Mouse (Mus musculus): Measurements from ENCODE around the gene Gm960.

Gene Gm960

DNA sequence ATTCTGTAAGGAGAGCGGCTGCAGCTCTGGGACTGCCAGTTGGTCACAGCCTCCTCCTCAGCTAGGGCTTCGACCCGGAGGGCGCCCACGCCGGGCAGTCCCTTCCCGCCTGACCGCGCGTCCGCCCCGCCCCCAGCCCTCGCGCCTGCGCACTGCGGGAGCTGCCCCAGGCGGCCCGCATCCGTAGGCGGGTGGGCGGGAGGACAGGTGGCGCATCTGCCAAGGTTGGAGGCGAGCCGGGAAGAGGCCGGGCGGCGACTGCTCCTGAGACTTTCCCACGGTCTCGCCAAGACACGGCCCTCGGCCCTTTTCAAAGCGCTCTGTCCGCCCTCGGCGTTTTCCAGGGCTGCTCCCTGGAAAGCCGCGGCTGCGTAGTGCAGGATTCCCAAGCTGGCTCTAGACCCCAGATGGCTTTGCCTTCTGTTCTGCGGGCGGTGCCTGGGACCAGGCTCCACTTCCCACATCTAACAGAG, at the start of gene Gm960:
Gm960 (minus strand) TSS at position 464 of the 473 bp plus-strand sequence.
- DNase-seq: peak; percentile 89

DNA sequence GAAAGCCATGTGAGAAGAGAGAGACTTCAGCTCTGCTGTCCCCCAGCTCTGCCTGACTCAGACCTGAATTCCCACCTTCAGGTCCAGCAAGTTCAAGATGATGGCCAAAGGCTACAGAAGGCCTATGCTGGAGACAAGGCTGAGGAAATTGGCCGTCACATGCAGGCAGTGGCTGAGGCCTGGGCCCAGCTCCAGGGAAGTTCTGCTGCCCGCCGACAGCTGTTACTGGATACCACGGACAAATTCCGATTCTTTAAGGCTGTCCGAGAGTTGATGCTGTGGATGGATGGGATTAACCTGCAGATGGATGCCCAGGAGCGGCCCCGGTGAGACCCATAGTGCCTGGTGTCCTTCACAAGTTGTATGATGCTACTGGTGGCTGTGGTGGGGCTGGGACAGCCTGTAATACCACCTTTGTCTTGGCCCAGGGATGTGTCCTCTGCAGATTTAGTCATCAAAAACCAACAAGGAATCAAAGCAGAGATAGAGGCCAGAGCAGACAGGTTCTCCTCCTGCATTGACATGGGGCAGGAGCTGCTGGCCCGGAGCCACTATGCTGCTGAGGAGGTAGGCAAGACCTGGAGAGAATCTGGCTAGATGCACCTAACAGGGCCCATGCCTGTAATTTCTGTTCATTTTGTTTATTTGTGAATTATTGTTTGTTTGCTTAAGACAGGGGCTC, 49.3 kb upstream of the Gm960 start:
- no peak for DNase-seq

DNA sequence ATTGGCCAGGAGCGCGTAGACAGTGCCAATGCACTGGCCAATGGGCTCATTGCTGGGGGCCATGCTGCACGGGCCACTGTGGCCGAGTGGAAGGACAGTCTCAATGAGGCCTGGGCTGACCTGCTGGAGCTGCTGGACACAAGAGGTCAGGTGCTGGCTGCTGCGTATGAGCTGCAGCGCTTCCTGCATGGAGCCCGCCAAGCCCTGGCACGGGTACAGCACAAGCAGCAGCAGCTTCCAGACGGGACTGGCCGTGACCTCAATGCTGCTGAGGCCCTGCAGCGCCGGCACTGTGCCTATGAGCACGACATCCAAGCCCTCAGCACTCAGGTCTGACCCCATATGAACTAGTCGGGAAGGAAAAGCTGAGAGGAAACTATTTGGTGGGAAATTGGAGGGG, 48.1 kb upstream of the Gm960 start:
- DNase-seq: no peak

- no peak for DNase-seq
Observed at GRCm38 (mm10) chr19:4745681-4746080, 47.2 kb upstream of the Gm960 start.

DNA sequence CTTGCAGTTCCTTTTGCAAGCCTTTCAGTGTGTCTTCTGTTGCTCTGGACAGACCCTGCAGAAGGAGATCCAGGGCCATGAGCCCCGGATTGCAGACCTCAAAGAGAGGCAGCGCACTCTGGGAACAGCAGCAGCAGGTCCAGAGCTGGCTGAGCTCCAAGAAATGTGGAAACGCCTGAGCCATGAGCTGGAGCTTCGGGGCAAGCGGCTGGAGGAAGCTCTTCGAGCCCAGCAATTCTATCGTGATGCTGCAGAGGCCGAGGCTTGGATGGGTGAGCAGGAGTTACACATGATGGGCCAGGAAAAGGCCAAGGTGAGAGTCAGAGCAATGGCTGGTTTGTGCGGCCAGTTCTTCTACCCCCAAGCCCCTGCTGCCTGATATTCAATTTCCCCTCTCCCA, 46.6 kb upstream of the Gm960 start:
- DNase-seq: no peak

- DNase-seq: no peak
Observed at GRCm38 (mm10) chr19:4744026-4744425, 45.6 kb upstream of the Gm960 start.

DNA sequence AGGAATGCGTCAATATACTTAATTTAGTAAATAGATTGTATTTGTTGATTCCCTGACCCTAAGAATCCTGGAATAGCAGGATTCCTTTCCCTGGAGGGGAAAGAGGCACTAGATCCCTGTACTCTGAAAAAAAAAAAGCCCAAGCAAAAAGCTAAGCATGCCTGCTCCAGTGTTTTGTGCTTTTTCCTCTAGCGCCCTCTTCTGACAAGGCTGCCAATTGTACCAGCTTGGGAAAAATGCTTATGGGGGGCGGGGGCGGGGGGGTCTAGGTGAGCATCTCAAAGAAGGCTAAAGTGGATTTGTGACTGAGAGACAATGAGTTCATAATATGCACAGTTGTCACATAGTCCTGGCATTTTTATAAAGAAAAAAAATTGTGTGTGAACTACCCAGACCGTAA, 45.1 kb upstream of the Gm960 start:
- no peak for DNase-seq

DNA sequence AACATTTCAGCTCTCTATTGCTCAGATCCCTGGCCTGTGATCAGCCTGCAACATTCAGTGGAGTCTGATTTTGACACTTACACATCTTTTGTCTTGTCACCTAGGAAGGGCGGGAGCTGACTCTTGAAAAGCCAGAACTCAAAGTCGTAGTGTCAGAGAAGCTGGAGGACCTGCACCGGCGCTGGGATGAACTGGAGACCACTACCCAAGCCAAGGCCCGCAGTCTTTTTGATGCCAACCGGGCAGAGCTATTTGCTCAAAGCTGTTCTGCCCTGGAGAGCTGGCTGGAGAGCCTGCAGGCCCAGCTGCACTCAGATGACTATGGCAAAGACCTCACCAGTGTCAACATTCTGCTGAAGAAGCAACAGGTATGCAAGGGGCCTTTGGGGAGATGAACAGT, 43.8 kb upstream of the Gm960 start:
- no peak for DNase-seq

- no peak for DNase-seq
Observed at GRCm38 (mm10) chr19:4741482-4741881, 43.0 kb upstream of the Gm960 start.

DNA sequence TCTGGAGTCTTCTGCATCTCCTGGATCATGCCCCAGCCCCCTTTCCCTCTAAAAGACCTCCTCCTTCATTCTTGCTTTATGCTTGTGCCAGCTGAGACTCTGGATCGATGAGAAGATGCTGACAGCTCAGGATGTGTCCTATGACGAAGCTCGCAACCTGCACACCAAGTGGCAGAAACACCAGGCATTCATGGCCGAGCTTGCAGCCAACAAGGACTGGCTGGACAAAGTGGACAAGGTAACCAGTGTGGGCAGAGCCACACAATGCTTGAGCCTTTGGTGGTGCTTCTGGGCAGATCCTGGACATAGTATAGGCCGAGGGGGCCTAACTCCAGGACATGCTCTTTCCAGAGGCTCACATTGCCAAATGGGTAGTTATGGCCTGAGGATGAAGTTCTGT, 41.3 kb upstream of the Gm960 start:
- no peak for DNase-seq

DNA sequence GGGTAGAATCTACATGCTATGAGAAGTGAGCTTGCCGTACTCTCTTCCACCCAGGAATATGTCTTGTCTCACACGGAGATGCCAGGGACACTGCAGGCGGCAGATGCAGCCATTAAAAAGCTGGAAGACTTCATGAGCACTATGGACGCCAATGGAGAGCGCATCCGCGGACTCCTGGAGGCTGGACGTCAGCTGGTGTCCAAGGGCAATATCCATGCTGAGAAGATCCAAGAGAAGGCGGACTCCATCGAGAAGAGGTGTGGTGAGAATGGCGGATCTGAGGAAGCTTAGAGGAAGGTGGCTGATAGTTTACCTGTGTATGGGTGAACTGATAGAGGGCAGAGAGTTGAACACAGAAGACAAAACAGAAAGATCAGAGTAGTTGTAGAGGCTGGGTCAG, 40.6 kb upstream of the Gm960 start:
- no peak for DNase-seq

- DNase-seq: no peak
Observed at GRCm38 (mm10) chr19:4737866-4738265, 39.4 kb upstream of the Gm960 start.

DNA sequence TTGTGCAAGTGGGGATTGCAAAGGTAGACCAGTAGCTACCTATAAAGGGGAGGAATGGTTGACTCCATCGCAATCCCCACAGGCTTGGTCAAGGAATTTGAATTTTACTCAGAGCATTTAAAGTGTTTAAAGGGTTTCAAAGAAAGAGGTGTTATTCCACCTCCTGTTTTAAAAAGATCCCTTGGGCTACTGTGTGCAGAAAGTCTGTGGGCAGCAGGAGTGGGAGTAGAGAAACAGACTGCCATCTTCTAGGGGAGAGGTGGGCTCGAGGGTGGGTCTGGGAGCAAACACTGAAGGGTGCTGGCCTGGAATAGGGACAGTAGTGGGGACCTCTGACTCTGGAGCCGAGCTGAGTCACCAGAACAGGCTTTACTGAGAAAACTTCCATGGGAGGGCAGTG, 34.6 kb upstream of the Gm960 start:
- no peak for DNase-seq

GRCm38 (mm10) chr19:4729186-4729585, 30.7 kb upstream of the Gm960 start:
- DNase-seq: no peak

DNA sequence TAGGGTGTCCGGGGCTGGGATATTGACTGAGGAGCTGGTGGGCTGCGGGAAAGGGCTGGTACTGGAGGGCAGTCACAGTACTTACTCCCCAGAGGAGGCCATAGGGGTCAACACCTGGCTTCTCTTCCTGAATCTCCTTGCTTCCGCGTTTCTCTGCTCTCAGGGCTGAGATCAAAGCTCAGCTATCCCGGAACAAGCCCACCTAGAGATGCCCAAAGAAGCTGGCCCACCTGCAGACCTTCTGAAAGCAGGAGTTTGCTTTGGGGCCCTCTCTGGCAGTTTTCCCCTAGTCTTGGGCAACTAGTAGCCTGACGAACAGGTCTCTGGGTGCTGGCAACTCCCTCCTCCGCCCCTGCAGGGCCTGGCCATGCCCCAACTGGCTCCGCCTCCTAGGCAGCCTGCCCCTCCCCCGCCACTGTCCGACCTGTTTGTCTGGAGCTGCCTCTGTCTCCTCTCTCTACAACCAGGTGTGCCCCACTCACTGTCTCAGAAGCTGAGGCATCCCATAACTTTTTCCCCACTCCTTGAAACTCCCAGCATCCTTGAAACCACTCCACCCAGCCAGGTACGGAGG, 22.3 kb upstream of the Gm960 start:
- DNase-seq: no peak

GRCm38 (mm10) chr19:4720112-4720511, 21.6 kb upstream of the Gm960 start:
- no peak for DNase-seq

DNA sequence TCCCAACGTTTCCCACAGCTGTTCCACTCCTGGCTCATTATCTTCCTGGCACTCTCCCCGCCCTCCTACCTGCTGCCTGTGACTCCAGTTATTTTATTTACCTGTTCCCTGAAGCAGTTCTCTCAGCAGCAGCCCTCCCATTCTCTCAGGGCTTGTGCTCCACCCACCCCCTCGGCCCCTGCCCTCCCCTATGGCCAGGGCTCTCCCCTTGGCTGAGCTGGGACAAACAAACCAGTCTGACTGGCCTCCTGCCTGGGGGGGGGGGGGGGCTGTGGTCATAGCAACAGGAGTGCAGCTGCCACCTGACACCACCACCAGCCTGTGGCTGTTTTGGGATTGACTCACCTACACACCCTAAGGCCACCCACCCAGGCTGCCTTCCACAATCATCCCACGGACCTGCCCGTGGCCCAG, 20.9 kb upstream of the Gm960 start:
- no peak for DNase-seq

- DNase-seq: peak; percentile 68
Observed at GRCm38 (mm10) chr19:4718716-4719115, 20.2 kb upstream of the Gm960 start.

DNA sequence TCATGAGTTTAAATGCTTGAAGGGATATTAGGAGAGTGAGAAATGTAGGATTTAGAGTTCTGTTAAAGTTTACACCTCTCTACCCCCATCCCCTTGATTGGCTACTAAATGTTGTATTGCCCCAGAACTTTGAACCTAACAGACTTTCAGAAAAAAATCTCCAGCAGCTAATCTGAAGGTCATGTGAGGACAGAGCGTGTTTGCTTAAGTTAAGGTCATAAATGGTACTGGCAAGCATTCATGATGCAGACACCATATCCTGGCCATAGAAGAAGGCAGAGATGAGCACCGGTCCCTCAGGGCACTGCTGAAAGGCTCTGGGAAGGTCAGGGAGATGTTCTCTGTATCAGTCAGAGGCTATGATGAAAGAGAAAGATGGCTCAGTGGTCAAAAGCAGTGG, 18.8 kb upstream of the Gm960 start:
- no peak for DNase-seq

GRCm38 (mm10) chr19:4716756-4717155, 18.3 kb upstream of the Gm960 start:
- DNase-seq: no peak

- DNase-seq: no peak
Observed at GRCm38 (mm10) chr19:4713886-4714285, 15.4 kb upstream of the Gm960 start.

DNA sequence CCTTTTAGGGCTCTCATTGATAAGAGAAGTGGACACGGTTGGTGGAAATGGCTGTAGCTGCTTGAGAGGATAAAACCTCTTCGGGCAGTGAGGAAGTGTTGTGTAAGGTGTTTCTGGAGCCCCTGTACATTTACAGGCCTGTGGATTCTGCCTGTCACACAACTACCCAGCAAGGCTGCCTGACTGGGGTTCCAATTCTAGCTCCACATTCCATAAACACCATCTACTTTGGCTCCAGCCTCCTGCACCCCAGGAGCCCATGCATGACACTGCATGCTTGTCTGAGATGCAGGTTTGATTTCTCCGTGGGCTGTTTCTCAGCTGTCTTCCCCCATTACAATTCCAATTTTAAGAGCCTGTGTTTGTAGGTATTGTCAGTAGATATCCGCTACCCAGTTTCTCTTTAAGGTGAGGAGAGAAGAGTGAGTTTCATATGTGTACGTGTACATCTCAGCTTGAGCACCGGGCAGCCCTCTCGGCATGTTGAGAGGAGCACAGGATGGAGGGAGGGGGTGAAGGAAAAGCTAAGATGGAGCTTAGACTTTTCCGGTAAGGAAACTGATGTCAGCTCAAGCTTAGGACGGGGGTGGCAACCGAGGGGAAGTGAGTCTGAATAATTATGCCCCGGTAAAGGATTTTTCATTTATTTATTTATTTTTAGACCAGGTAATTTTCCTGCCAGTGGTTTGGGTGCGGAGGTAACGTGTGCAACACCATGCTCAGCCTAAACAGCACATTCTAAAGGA, 14.5 kb upstream of the Gm960 start:
- DNase-seq: no peak

DNA sequence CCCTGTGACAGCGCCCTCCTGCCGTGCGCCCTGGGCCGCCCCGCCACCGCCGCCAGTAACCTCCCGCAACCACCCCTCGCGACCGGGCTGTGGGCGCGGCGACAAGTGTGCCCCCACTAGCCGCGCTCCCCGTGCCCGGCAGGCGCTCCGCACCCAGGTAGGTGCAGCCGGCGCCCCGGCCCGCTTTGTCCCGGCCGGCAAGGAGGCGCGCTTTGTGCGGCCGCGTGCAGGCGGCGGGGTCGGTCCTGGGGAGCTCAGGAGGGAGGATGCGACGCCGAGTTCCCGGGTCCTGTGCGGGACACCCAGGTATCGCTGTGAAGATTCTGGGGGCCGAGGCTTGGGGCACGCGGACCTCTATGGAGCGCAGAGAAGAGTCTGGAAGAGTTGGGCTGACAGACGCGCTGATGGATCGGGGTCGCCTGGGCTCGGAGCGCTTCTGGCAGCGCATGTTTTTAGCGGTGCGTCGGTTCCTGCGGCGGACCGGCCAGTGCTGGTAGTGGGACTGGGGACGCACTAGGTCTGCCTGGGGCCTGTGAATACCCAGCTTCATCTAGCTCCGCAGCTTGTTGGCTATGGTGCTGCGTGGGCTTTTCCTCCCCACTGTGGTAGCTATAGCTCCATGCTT, 13.8 kb upstream of the Gm960 start:
- DNase-seq: no peak
